Mouse (Mus musculus) embryonic facial prominence, embryonic 10.5 days (tissue): ENCODE data around the gene Aff3. TPM values are rescaled to one million over a fixed set of nuclear protein-coding genes. Genes with fewer than 3 reads are reported as not detected.
A peak's percentile ranks its signal among the peaks of the same experiment; 100 is the strongest.

ENCODE experiments used
- DNase-seq: peaks from one replicate; pipeline ENCODE4 v3.0.0-alpha.2; 2017; ENCODE audit warnings: low spot score
- H3K27ac ChIP-seq: fragments of 300-500 bp; sonication (generic); replicated peaks from 2 replicates; pipeline ENCODE4 v1.5.1; 2016; ENCODE audit warnings: mild to moderate bottlenecking
- H3K27me3 ChIP-seq: fragments of 300-500 bp; sonication (generic); replicated peaks from 2 replicates; pipeline ENCODE4 v1.6.1; 2016; ENCODE audit warnings: low read depth, mild to moderate bottlenecking; ENCODE audit not compliant: poor library complexity, severe bottlenecking
- H3K36me3 ChIP-seq: fragments of 300-500 bp; sonication (generic); replicated peaks from 2 replicates; pipeline ENCODE4 v1.6.1; 2016; ENCODE audit warnings: mild to moderate bottlenecking, moderate library complexity
- H3K4me1 ChIP-seq: fragments of 300-500 bp; sonication (generic); 2 replicates; pipeline ENCODE4 v1.6.1; 2016
- H3K4me3 ChIP-seq: fragments of 300-500 bp; sonication (generic); 2 replicates; pipeline ENCODE4 v1.5.1; 2016; ENCODE audit warnings: mild to moderate bottlenecking, moderate library complexity
- H3K9me3 ChIP-seq: fragments of 300-500 bp; sonication (generic); 2 replicates; pipeline ENCODE4 v1.6.1; 2016; ENCODE audit warnings: mild to moderate bottlenecking
- WGBS: fragments of 180-500 bp; shearing (Covaris S2); methylation state at CpG from one replicate; pipeline ENCODE4 v1.1.7; 2016; 5-methylcytosine and 5-hydroxymethylcytosine counted together
- polyA plus RNA-seq: library from polyadenylated mRNA; unstranded; fragments of >200 nt; fragmentation: Nextera tagmentation; extraction: Ambion mirVana; gene quantifications from 2 replicates; pipeline ENCODE4 v1.2.1, GENCODE M21; 2016

The Aff3 gene
- polyA plus RNA-seq, 1 experiment from 2014 or later: 8.7 TPM

GRCm38 (mm10) chr1:38228806-38229205 is 435.9 kb downstream of the Aff3 start:
- Histone ChIP-seq H3K4me1 (no peaks in the 10 kb centered on the region), H3K27ac (no peak overlapping the region), H3K9me3 (peaks cover 34% of the 10 kb centered on the region), H3K27me3 (no peaks in the 10 kb centered on the region), H3K36me3 (peaks cover 25% of the 10 kb centered on the region), H3K4me3 (no peak overlapping the region)
- no peak for DNase-seq
- WGBS: 94% methylated on average over 4 of the region's 4 CpGs

DNA sequence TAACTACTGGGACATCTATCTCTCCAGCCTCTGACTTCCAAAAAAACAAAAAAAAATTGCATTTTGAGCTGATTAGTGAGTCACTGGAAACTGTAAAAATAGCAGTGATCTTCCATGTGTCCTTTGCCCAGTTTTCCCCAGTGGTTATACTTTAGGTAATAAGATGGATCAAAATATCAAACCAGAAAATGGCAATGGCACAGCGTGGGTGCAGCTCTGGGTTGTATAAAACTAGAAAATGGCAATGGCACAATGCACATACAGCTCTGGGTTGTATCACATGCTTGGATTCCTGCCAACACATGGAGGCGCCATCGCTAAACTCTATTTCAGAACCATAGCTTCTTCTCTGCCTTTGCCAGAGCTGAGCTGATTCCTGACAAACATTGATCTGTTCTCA is 439.6 kb downstream of the Aff3 start:
- DNase-seq: no peak
- WGBS: 94% methylated on average over 3 of the region's 3 CpGs
- H3K4me3 ChIP-seq: no peak overlapping the region
- H3K36me3 ChIP-seq: peaks cover 31% of the 10 kb centered on the region
- no peak overlapping the region for H3K27ac ChIP-seq
- H3K27me3 ChIP-seq: no peaks in the 10 kb centered on the region
- H3K9me3 ChIP-seq: peaks cover 38% of the 10 kb centered on the region
- no peaks in the 10 kb centered on the region for H3K4me1 ChIP-seq

DNA sequence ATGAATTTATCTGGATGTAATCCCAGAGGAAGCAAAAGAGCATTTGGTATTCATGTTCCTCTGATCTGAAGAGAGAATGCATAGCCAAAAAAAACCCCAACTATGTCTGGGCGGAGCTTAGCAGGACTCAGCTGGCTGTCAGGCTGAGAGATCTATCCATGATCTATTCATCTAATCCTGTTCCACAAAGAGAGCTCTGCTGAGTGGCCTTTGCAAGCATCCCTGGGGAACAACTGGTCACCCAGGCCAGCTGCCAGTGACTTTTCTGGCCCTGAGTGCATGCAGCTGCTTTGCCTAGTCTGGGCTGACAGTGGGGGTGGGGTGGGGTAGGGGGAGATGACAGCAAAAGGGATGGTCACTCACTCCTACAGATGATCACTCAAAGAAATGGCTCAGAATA is 442.6 kb downstream of the Aff3 start:
- Histone ChIP-seq H3K4me1 (peaks cover 8% of the 10 kb centered on the region), H3K27ac (no peak overlapping the region), H3K9me3 (peaks cover 35% of the 10 kb centered on the region), H3K27me3 (no peaks in the 10 kb centered on the region), H3K36me3 (peaks cover 30% of the 10 kb centered on the region), H3K4me3 (no peak overlapping the region)
- WGBS: 92% methylated on average over 1 of the region's 1 CpGs
- no peak for DNase-seq

DNA sequence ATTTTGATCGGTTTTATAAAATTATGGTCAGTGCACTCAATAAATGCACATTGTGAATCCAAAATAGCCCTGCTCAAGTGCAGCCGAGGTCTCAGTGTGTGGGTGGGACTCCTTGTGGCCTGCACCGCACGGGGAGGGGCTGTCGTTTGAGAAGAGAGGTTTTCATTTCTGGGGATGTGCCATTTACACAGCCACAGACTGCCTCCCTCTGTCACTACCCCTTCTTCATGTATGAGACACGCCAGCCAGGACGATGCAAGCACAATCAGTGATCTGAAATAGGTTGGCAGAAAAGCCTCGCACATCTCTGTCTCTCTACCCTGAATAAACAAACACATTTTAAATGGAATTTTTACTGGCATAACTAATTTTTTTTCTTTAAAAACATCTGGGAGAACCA is 443.3 kb downstream of the Aff3 start:
- 86% methylated on average over 8 of the region's 8 CpGs for WGBS
- Histone ChIP-seq H3K27me3 (no peaks in the 10 kb centered on the region), H3K4me1 (peaks cover 11% of the 10 kb centered on the region), H3K36me3 (peaks cover 25% of the 10 kb centered on the region), H3K9me3 (peaks cover 28% of the 10 kb centered on the region), H3K27ac (no peak overlapping the region), H3K4me3 (no peak overlapping the region)
- DNase-seq: no peak

DNA sequence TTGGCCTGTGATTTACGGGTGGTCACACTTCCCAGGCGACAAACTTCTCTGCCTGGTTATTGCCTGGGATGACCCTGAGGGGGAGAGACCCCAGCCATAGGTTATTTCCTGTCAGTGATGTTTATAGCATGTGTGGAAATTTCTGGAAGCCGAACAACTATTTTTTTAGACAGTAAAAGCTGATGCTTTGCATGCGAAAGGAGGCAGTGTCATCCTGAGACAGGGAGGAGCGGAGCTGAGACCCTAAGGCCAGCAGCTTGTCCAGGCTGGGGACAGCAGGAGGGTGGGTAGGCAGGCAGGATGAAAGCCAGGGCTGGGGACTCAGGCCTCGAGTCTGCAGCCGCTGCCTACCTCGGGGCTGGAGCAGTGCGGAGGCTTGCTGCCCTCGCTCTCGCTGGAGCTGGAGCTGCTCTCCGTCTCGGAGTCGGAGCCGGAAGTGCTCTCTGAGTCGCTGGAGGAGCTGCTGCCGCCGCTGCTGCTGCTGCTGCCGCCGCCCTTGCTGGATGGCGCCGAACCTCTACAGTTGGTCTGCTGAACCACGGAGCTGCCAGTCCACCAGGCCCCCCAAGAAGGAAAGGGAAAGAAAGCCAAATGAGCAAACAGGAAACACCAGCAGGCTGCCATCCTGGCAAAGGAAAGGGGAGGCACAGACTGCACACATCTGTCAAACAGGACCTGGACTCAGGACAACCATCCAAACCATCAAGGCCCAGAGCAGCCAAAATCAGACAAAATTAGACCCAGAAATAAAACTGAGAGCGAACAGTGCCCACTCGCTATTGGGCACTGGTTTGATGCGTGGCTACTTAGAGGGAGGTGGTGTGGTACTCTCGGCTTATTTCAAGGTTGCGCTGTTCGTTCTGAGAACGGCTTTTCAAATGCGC is 446.6 kb downstream of the Aff3 start:
- H3K36me3 ChIP-seq: peaks cover 13% of the 10 kb centered on the region
- H3K27ac ChIP-seq: peak overlapping the region; percentile 57; the same call in 1 of the 2 replicates
- DNase-seq: peak; percentile 27
- H3K4me1 ChIP-seq: peaks cover 11% of the 10 kb centered on the region
- no peaks in the 10 kb centered on the region for H3K27me3 ChIP-seq
- 71% methylated on average over 31 of the region's 31 CpGs for WGBS
- H3K9me3 ChIP-seq: no peaks in the 10 kb centered on the region
- no peak overlapping the region for H3K4me3 ChIP-seq

DNA sequence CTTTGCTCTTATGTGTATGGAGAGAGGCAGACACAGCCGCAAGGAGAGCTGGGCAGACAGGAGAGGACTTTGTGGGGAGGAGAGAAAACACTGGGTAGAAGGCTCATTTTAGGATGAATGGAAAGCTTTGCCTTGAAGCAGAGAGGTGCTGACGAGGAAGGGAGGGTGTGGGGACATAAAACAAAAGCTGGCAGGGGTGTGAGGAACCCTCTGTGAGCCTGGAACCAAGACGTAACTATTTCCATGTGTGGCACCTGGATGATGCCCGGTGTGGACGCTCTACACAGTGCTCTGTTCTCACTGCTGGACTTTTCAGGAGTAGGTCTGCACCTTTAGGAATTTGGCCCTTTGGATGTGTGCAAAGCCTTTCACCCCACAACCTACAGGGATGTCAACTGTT is 447.7 kb downstream of the Aff3 start:
- Histone ChIP-seq H3K36me3 (peaks cover 13% of the 10 kb centered on the region), H3K4me1 (peaks cover 11% of the 10 kb centered on the region), H3K9me3 (no peaks in the 10 kb centered on the region), H3K4me3 (no peak overlapping the region), H3K27ac (no peak overlapping the region), H3K27me3 (no peaks in the 10 kb centered on the region)
- 80% methylated on average over 5 of the region's 5 CpGs for WGBS
- DNase-seq: no peak

DNA sequence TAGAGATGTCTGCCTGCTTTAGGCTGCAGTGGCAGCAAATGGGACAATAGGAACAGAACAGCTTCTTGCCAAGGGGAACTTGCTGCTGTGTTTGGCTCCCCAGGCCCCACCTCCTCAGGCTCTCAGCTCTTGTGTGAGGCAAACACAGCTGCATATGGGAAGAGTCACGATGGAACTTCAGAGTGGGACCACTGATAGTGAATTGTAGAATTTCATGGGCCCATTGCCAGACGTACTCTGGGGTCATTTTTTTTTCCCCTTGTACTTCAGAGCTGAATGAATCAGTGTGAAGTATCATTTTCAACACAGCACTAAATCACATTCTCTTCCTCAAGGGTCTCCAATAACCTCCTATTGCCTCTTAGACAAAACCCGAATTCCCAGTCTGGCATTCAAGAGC is 451.4 kb downstream of the Aff3 start:
- Histone ChIP-seq H3K4me1 (peaks cover 19% of the 10 kb centered on the region), H3K9me3 (no peaks in the 10 kb centered on the region), H3K4me3 (no peak overlapping the region), H3K27ac (no peak overlapping the region), H3K36me3 (peaks cover 32% of the 10 kb centered on the region), H3K27me3 (peaks cover 12% of the 10 kb centered on the region; the same call in 1 of the 2 replicates)
- no peak for DNase-seq
- 84% methylated on average over 3 of the region's 3 CpGs for WGBS

GRCm38 (mm10) chr1:38212386-38212785 is 452.4 kb downstream of the Aff3 start:
- 81% methylated on average over 5 of the region's 5 CpGs for WGBS

GRCm38 (mm10) chr1:38202475-38203183 is 462.1 kb downstream of the Aff3 start:
- Histone ChIP-seq H3K36me3 (peaks cover 32% of the 10 kb centered on the region), H3K4me1 (peaks cover 29% of the 10 kb centered on the region), H3K27me3 (no peaks in the 10 kb centered on the region; the same call in 1 of the 2 replicates), H3K9me3 (no peaks in the 10 kb centered on the region), H3K4me3 (no peak overlapping the region), H3K27ac (no peak overlapping the region)
- WGBS: 83% methylated on average over 10 of the region's 10 CpGs
- peak; percentile 54 for DNase-seq

More at GRCm38 (mm10) chr1:38212386-38212785, 452.4 kb downstream of the Aff3 start:
- Histone ChIP-seq H3K27ac (no peak overlapping the region), H3K36me3 (peaks cover 36% of the 10 kb centered on the region), H3K27me3 (peaks cover 12% of the 10 kb centered on the region; the same call in 1 of the 2 replicates), H3K4me3 (no peak overlapping the region), H3K4me1 (peaks cover 12% of the 10 kb centered on the region), H3K9me3 (no peaks in the 10 kb centered on the region)
- DNase-seq: no peak

DNA sequence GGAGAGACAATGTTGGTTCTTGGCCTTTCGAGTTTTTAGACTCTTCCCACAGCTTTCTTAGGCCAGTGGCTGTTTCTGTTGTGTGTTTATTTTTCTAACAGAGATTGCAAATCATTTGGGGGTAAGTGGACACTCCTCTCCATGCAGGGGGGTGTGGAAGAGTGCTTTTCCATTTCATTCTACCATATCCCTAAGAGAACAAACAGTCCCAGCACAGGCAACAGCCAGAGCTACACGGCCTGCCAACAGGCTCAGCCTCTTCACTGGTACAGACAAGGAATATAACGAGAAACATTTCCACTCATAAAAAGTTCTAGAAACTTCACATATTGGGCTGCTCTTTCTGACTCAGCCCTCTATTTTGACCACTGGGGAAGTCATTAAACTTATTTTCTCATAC is 463.0 kb downstream of the Aff3 start:
- no peak overlapping the region for H3K4me3 ChIP-seq
- WGBS: 89% methylated on average over 3 of the region's 3 CpGs
- no peaks in the 10 kb centered on the region for H3K9me3 ChIP-seq
- H3K4me1 ChIP-seq: peaks cover 29% of the 10 kb centered on the region
- H3K27me3 ChIP-seq: no peaks in the 10 kb centered on the region; the same call in 1 of the 2 replicates
- no peak for DNase-seq
- H3K27ac ChIP-seq: no peak overlapping the region
- peaks cover 29% of the 10 kb centered on the region for H3K36me3 ChIP-seq

GRCm38 (mm10) chr1:38199669-38200635 is 464.8 kb downstream of the Aff3 start:
- H3K4me3 ChIP-seq: no peak overlapping the region
- no peak for DNase-seq
- H3K36me3 ChIP-seq: peaks cover 20% of the 10 kb centered on the region
- H3K4me1 ChIP-seq: peaks cover 29% of the 10 kb centered on the region
- 74% methylated on average over 17 of the region's 17 CpGs for WGBS
- H3K9me3 ChIP-seq: no peaks in the 10 kb centered on the region
- no peaks in the 10 kb centered on the region; the same call in 1 of the 2 replicates for H3K27me3 ChIP-seq
- H3K27ac ChIP-seq: peak overlapping the region; percentile 61
